Mouse (Mus musculus): ENCODE measurements around the gene Olfr961. TPM values are rescaled to one million over a fixed set of nuclear protein-coding genes. Genes with fewer than 3 reads are reported as not detected.

The Olfr961 gene
- polyA plus RNA-seq, 1 experiment from 2014 or later, result not detected

- no peak overlapping the region for H3K4me3 ChIP-seq
- H3K9me3 ChIP-seq, result no peaks in the 10 kb centered on the region
- no peak overlapping the region for H3K27ac ChIP-seq
- no peak overlapping the region for H3K4me2 ChIP-seq
- 75% methylated on average over 4 of the region's 4 CpGs for WGBS
- no peak for ATAC-seq (ENCODE audit: borderline replicate concordance, extremely low read depth, low FRiP score, low TSS enrichment)
- H3K27me3 ChIP-seq, result no peaks in the 10 kb centered on the region
- H3K36me3 ChIP-seq, result no peaks in the 10 kb centered on the region
- no peak overlapping the region for H3K9ac ChIP-seq
- H3K4me1 ChIP-seq, result no peaks in the 10 kb centered on the region
These were observed 2.5 kb downstream of the Olfr961 start for GRCm38 (mm10) chr9:39647382-39647781.

- no peaks in the 10 kb centered on the region for H3K36me3 ChIP-seq
- no peaks in the 10 kb centered on the region for H3K9me3 ChIP-seq
- H3K27me3 ChIP-seq, result no peaks in the 10 kb centered on the region
- no peaks in the 10 kb centered on the region for H3K4me1 ChIP-seq
- ATAC-seq (ENCODE audit: borderline replicate concordance, extremely low read depth, low FRiP score, low TSS enrichment), result no peak
- no peak overlapping the region for H3K4me3 ChIP-seq
- no peak overlapping the region for H3K27ac ChIP-seq
- H3K9ac ChIP-seq, result no peak overlapping the region
- H3K4me2 ChIP-seq, result no peak overlapping the region
- WGBS, result 56% methylated on average over 6 of the region's 6 CpGs
These were observed 10.0 kb downstream of the Olfr961 start for GRCm38 (mm10) chr9:39654756-39655396.

- H3K4me2 ChIP-seq, result no peak within 1 kb of the TSS
- no peaks in the 10 kb centered on the region for H3K27me3 ChIP-seq
- H3K9ac ChIP-seq, result no peak within 1 kb of the TSS
- H3K36me3 ChIP-seq, result no peaks in the 10 kb centered on the region
- H3K27ac ChIP-seq, result no peak within 1 kb of the TSS
- H3K9me3 ChIP-seq, result no peaks in the 10 kb centered on the region
- H3K4me1 ChIP-seq, result no peaks in the 10 kb centered on the region
- WGBS, result 82% methylated on average over 1 of the region's 1 CpGs
- H3K4me3 ChIP-seq, result no peak within 1 kb of the TSS
- ATAC-seq (ENCODE audit: borderline replicate concordance, extremely low read depth, low FRiP score, low TSS enrichment), result no peak
These were observed 22.0 kb downstream of the Olfr961 start, which contains the start of gene Olfr963 for GRCm38 (mm10) chr9:39666905-39667304. TSS of gene Olfr963 (plus strand) at chr9:39667205.

GRCm38 (mm10) chr9:39669723-39670122 is 24.8 kb downstream of the Olfr961 start:
- no peaks in the 10 kb centered on the region for H3K27me3 ChIP-seq
- H3K4me2 ChIP-seq, result no peak overlapping the region
- no peaks in the 10 kb centered on the region for H3K36me3 ChIP-seq
- H3K4me3 ChIP-seq, result no peak overlapping the region
- no peak for ATAC-seq (ENCODE audit: borderline replicate concordance, extremely low read depth, low FRiP score, low TSS enrichment)
- no peak overlapping the region for H3K9ac ChIP-seq
- 58% methylated on average over 2 of the region's 2 CpGs for WGBS
- no peaks in the 10 kb centered on the region for H3K9me3 ChIP-seq
- no peaks in the 10 kb centered on the region for H3K4me1 ChIP-seq
- H3K27ac ChIP-seq, result no peak overlapping the region

DNA sequence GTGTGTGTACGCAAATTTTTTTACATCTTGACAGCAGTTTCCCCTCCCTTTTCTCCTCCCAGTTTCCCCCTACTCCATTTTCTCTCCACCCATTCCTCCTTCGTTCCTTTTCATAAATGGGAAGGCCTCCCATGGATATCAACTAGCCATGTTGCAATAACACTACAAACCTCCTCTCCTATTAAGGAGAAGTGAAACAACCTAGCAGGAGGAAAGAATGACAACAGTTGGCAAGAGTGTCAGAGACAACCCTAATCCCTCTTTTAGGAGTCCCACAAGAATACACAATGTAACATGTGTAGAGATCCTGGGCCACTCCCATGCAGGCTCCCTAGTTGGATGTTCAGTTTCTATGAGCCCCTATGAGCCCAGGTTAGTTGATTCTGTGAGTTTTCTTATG is 29.9 kb downstream of the Olfr961 start:
- ATAC-seq (ENCODE audit: borderline replicate concordance, extremely low read depth, low FRiP score, low TSS enrichment), result no peak

GRCm38 (mm10) chr9:39678557-39678956 is 33.7 kb downstream of the Olfr961 start:
- Histone ChIP-seq H3K4me2 (no peak overlapping the region), H3K4me1 (no peaks in the 10 kb centered on the region), H3K9ac (no peak overlapping the region), H3K9me3 (no peaks in the 10 kb centered on the region), H3K36me3 (no peaks in the 10 kb centered on the region), H3K27me3 (no peaks in the 10 kb centered on the region), H3K4me3 (no peak overlapping the region), H3K27ac (no peak overlapping the region)
- ATAC-seq (ENCODE audit: borderline replicate concordance, extremely low read depth, low FRiP score, low TSS enrichment), result no peak
- WGBS, result 85% methylated on average over 2 of the region's 2 CpGs

More for the DNA sequence above, 29.9 kb downstream of the Olfr961 start:
- Histone ChIP-seq H3K36me3 (no peaks in the 10 kb centered on the region), H3K27ac (no peak overlapping the region), H3K4me2 (no peak overlapping the region), H3K27me3 (no peaks in the 10 kb centered on the region), H3K4me3 (no peak overlapping the region), H3K9ac (no peak overlapping the region), H3K9me3 (no peaks in the 10 kb centered on the region), H3K4me1 (no peaks in the 10 kb centered on the region)
- 80% methylated on average over 2 of the region's 2 CpGs for WGBS

GRCm38 (mm10) chr9:39679280-39679679 is 34.4 kb downstream of the Olfr961 start:
- Histone ChIP-seq H3K4me1 (no peaks in the 10 kb centered on the region), H3K27me3 (no peaks in the 10 kb centered on the region), H3K36me3 (no peaks in the 10 kb centered on the region), H3K4me2 (no peak overlapping the region), H3K9me3 (no peaks in the 10 kb centered on the region), H3K27ac (no peak overlapping the region), H3K4me3 (no peak overlapping the region), H3K9ac (no peak overlapping the region)
- ATAC-seq (ENCODE audit: borderline replicate concordance, extremely low read depth, low FRiP score, low TSS enrichment), result no peak
- WGBS, result 61% methylated on average over 2 of the region's 2 CpGs

Other genes with a start within 250 kb of the Olfr961 start
- gene Olfr952, start 217.9 kb upstream of the Olfr961 start, polyA plus RNA-seq (2015; fragmentation: Nextera tagmentation; extraction: Ambion mirVana), result not detected in 2 replicates
- gene Olfr954, start 188.4 kb upstream of the Olfr961 start, polyA plus RNA-seq (2015; fragmentation: Nextera tagmentation; extraction: Ambion mirVana), result not detected in 2 replicates
- not detected in 2 replicates for gene Olfr955, start 173.1 kb upstream of the Olfr961 start, polyA plus RNA-seq (2015; fragmentation: Nextera tagmentation; extraction: Ambion mirVana)
- not detected in 2 replicates for gene Olfr44, start 151.1 kb upstream of the Olfr961 start, polyA plus RNA-seq (2015; fragmentation: Nextera tagmentation; extraction: Ambion mirVana)
- gene Olfr957, start 129.3 kb upstream of the Olfr961 start, polyA plus RNA-seq (2015; fragmentation: Nextera tagmentation; extraction: Ambion mirVana), result not detected in 2 replicates
- gene Olfr958, start 91.0 kb upstream of the Olfr961 start, polyA plus RNA-seq (2015; fragmentation: Nextera tagmentation; extraction: Ambion mirVana), result not detected in 2 replicates
- not detected in 2 replicates for gene Olfr959, start 69.5 kb upstream of the Olfr961 start, polyA plus RNA-seq (2015; fragmentation: Nextera tagmentation; extraction: Ambion mirVana)
- 8.2 and 10.0 TPM in 2 replicates for gene AW551984, start 40.7 kb upstream of the Olfr961 start, polyA plus RNA-seq (2015; fragmentation: Nextera tagmentation; extraction: Ambion mirVana)
- not detected in 2 replicates for gene Olfr148, start 34.4 kb upstream of the Olfr961 start, polyA plus RNA-seq (2015; fragmentation: Nextera tagmentation; extraction: Ambion mirVana)
- gene Olfr960, start 23.7 kb upstream of the Olfr961 start, polyA plus RNA-seq (2015; fragmentation: Nextera tagmentation; extraction: Ambion mirVana), result not detected in 2 replicates
- gene Olfr963, start 22.1 kb downstream of the Olfr961 start, polyA plus RNA-seq (2015; fragmentation: Nextera tagmentation; extraction: Ambion mirVana), result not detected in 2 replicates
- not detected in 2 replicates for gene Olfr149, start 62.0 kb downstream of the Olfr961 start, polyA plus RNA-seq (2015; fragmentation: Nextera tagmentation; extraction: Ambion mirVana)
- gene Olfr965, start 66.3 kb downstream of the Olfr961 start, polyA plus RNA-seq (2015; fragmentation: Nextera tagmentation; extraction: Ambion mirVana), result not detected in 2 replicates
- gene Olfr150, start 85.9 kb downstream of the Olfr961 start, polyA plus RNA-seq (2015; fragmentation: Nextera tagmentation; extraction: Ambion mirVana), result not detected in 2 replicates
- gene Olfr967, start 101.2 kb downstream of the Olfr961 start, polyA plus RNA-seq (2015; fragmentation: Nextera tagmentation; extraction: Ambion mirVana), result not detected in 2 replicates
- gene Olfr968, start 138.2 kb downstream of the Olfr961 start, polyA plus RNA-seq (2015; fragmentation: Nextera tagmentation; extraction: Ambion mirVana), result not detected in 2 replicates
- not detected in 2 replicates for gene Olfr969, start 145.9 kb downstream of the Olfr961 start, polyA plus RNA-seq (2015; fragmentation: Nextera tagmentation; extraction: Ambion mirVana)
- gene Olfr970, start 163.8 kb downstream of the Olfr961 start, polyA plus RNA-seq (2015; fragmentation: Nextera tagmentation; extraction: Ambion mirVana), result not detected in 2 replicates
- gene Olfr971, start 191.8 kb downstream of the Olfr961 start, polyA plus RNA-seq (2015; fragmentation: Nextera tagmentation; extraction: Ambion mirVana), result not detected in 2 replicates
- not detected in 2 replicates for gene Olfr972, start 221.3 kb downstream of the Olfr961 start, polyA plus RNA-seq (2015; fragmentation: Nextera tagmentation; extraction: Ambion mirVana)